Mouse (Mus musculus): ENCODE results near the gene Cdh13.

DNA sequence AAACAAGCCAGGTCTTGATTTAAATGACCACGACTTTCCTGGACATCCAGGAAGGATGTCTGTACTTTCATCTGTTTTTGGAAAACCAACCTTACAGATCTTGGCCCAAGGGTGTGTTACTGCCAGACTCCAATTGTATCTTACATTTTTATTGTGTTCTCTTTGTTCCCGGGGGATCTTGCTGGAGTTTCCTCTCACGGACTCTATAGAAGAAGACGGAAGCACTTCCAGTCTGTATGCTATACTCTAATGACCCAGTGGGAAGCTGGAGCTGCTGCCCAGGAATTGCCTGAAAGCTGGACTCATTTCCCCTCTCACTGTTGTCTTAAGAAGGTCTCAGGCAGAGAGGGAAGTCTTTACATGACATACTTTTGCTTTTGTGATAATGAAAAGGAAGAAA lies 111.6 kb downstream of the Cdh13 start:
- TF ChIP-seq CTCF (IDR thresholded peaks at IDR 0.05; ENCODE audit: low read depth) = no peak
- TF ChIP-seq EP300 (IDR thresholded peaks at IDR 0.05; ENCODE audit: low read depth) = no peak

All from liver, postnatal 0 days (tissue).